Mouse (Mus musculus) CH12.LX (cell line): ENCODE data around the gene Mavs. TPM values are rescaled to one million over a fixed set of nuclear protein-coding genes. Genes with fewer than 3 reads are reported as not detected.

Experiments used
- DNase-seq: peaks from one replicate; pipeline ENCODE4 v3.0.0-alpha.2; 2013; ENCODE audit errors: extremely low read depth
- H3K27ac ChIP-seq: 2 replicates; pipeline ENCODE4 v1.5.1; 2012; ENCODE audit warnings: low read depth, mild to moderate bottlenecking, control low read depth, moderate library complexity; ENCODE audit not compliant: insufficient read depth
- H3K27me3 ChIP-seq: replicated peaks from 2 replicates; pipeline ENCODE3; 2012; ENCODE audit warnings: inconsistent platforms
- H3K36me3 ChIP-seq, 2 experiments: replicated peaks in 1 of 2; 2 replicates each; pipeline versions ENCODE3 to v1.6.1; 2012; ENCODE audit warnings: inconsistent platforms in 1 of 2, low read length in 1 of 2, mild to moderate bottlenecking in 1 of 2, mixed read lengths in 1 of 2, moderate library complexity in 1 of 2; ENCODE audit not compliant: control insufficient read depth in 1 of 2, insufficient read depth in 1 of 2
- H3K4me1 ChIP-seq, 2 experiments: 2 replicates each; pipeline ENCODE4 v1.6.1; 2012; ENCODE audit warnings: inconsistent platforms in 1 of 2, moderate library complexity in 1 of 2; ENCODE audit not compliant: insufficient read depth in 2 of 2, control insufficient read depth in 1 of 2
- H3K4me2 ChIP-seq: 2 replicates; pipeline ENCODE4 v1.6.1; 2012; ENCODE audit warnings: low read depth, mild to moderate bottlenecking, control low read depth; ENCODE audit not compliant: poor library complexity, insufficient read depth, severe bottlenecking
- H3K4me3 ChIP-seq, 3 experiments: fragments of 150-350 bp in 1 of 3; sonication (generic) in 1 of 3; replicated peaks in 1 of 3; 2 replicates each; pipeline versions ENCODE3 to v1.5.1; 2011 to 2012; ENCODE audit warnings: low read depth in 2 of 3, low read length in 2 of 3, mild to moderate bottlenecking in 2 of 3, moderate library complexity in 2 of 3, control low read depth in 1 of 3, improper control_type of control experiment in 1 of 3, inconsistent platforms in 1 of 3, mixed read lengths in 1 of 3; ENCODE audit not compliant: poor library complexity in 1 of 3
- H3K79me2 ChIP-seq: replicated peaks from 2 replicates; pipeline ENCODE4 v1.6.1; 2012; ENCODE audit warnings: mild to moderate bottlenecking, moderate library complexity; ENCODE audit not compliant: control insufficient read depth, poor library complexity, insufficient read depth, severe bottlenecking; ENCODE audit errors: extremely low read depth
- H3K9ac ChIP-seq: 2 replicates; pipeline ENCODE4 v1.6.1; 2012; ENCODE audit warnings: low read depth, mild to moderate bottlenecking, control low read depth, moderate library complexity; ENCODE audit not compliant: insufficient read depth
- H3K9me3 ChIP-seq: replicated peaks from 2 replicates; pipeline ENCODE3; 2012; ENCODE audit warnings: low read length, inconsistent platforms, mixed read lengths
- CHD1 ChIP-seq: IDR thresholded peaks from 2 replicates; pipeline ENCODE4 v1.6.1; 2012; ENCODE audit warnings: low read depth, low read length, improper control_type of control experiment, inconsistent platforms
- CTCF ChIP-seq, 2 experiments: IDR thresholded peaks in 1 of 2; conservative IDR thresholded peaks in 1 of 2; 2 replicates each; pipeline ENCODE4 v1.5.1; 2011 to 2012; ENCODE audit warnings: low read depth in 2 of 2, low read length in 2 of 2, improper control_type of control experiment in 1 of 2, inconsistent platforms in 1 of 2, mild to moderate bottlenecking in 1 of 2, moderate library complexity in 1 of 2
- HCFC1 ChIP-seq: IDR thresholded peaks from 2 replicates; pipeline ENCODE4 v1.6.1; 2012; ENCODE audit warnings: low read depth, mild to moderate bottlenecking, inconsistent platforms, low read length, improper control_type of control experiment
- IRF4 ChIP-seq: IDR thresholded peaks from 2 replicates; pipeline ENCODE4 v1.6.1; 2014; ENCODE audit warnings: low read depth, mild to moderate bottlenecking, inconsistent platforms, low read length, improper control_type of control experiment
- JUN ChIP-seq: IDR thresholded peaks from 2 replicates; pipeline ENCODE4 v1.6.1; 2011; ENCODE audit warnings: low read depth, mild to moderate bottlenecking, low read length, improper control_type of control experiment, moderate library complexity; ENCODE audit not compliant: insufficient read depth
- JUND ChIP-seq: conservative IDR thresholded peaks from 2 replicates; pipeline ENCODE4 v1.6.1; 2011; ENCODE audit warnings: low read depth, low read length, improper control_type of control experiment
- KAT2A ChIP-seq: IDR thresholded peaks from 2 replicates; pipeline ENCODE4 v1.6.1; 2012; ENCODE audit warnings: low read length, improper control_type of control experiment, inconsistent platforms; ENCODE audit not compliant: insufficient replicate concordance
- MAFK ChIP-seq: IDR thresholded peaks from 2 replicates; pipeline ENCODE4 v1.6.1; 2011; ENCODE audit warnings: low read length, improper control_type of control experiment; ENCODE audit not compliant: insufficient replicate concordance
- MEF2A ChIP-seq: IDR thresholded peaks from 2 replicates; pipeline ENCODE4 v1.6.1; 2014; ENCODE audit warnings: low read depth, mild to moderate bottlenecking, inconsistent platforms, low read length, improper control_type of control experiment, borderline replicate concordance
- MYC ChIP-seq: IDR thresholded peaks from 2 replicates; pipeline ENCODE4 v1.6.1; 2011; ENCODE audit warnings: low read depth, mild to moderate bottlenecking, improper control_type of control experiment, low read length
- POLR2A ChIP-seq: IDR thresholded peaks from 2 replicates; pipeline ENCODE4 v1.6.1; 2011; ENCODE audit warnings: low read depth, mild to moderate bottlenecking, improper control_type of control experiment, low read length
- RCOR1 ChIP-seq: conservative IDR thresholded peaks from 2 replicates; pipeline ENCODE4 v1.6.1; 2012; ENCODE audit warnings: low read depth, mild to moderate bottlenecking, inconsistent platforms, low read length, improper control_type of control experiment
- SIN3A ChIP-seq: IDR thresholded peaks from 2 replicates; pipeline ENCODE4 v1.6.1; 2012; ENCODE audit warnings: low read length, improper control_type of control experiment, inconsistent platforms
- TBP ChIP-seq: conservative IDR thresholded peaks from 2 replicates; pipeline ENCODE4 v1.6.1; 2011; ENCODE audit warnings: low read depth, low read length, improper control_type of control experiment
- USF2 ChIP-seq: conservative IDR thresholded peaks from 2 replicates; pipeline ENCODE4 v1.6.1; 2011; ENCODE audit warnings: low read depth, low read length, improper control_type of control experiment
- ZC3H11A ChIP-seq: IDR thresholded peaks from 2 replicates; pipeline ENCODE4 v1.6.1; 2012; ENCODE audit warnings: low read depth, mild to moderate bottlenecking, inconsistent platforms, low read length, improper control_type of control experiment
- ZKSCAN1 ChIP-seq: IDR thresholded peaks from 2 replicates; pipeline ENCODE4 v1.6.1; 2012; ENCODE audit warnings: low read depth, inconsistent platforms, low read length, improper control_type of control experiment, borderline replicate concordance
- ZMIZ1 ChIP-seq: IDR thresholded peaks from 2 replicates; pipeline ENCODE4 v1.6.1; 2012; ENCODE audit warnings: low read depth, mild to moderate bottlenecking, inconsistent platforms, low read length, improper control_type of control experiment
- dilution Hi-C: fragments of 300-500 bp; cut with MboI; formaldehyde crosslinking; loops from 2 replicates; pipeline ENCODE4 v1.14.3; 2020; ENCODE audit warnings: low sequenced_read_pairs; ENCODE audit not compliant: extremely low pct_unique_long_range_greater_than_20kb, extremely low pct_ligation_motif_present
- in situ Hi-C: fragments of 300-500 bp; cut with MboI; formaldehyde crosslinking; loops from 3 replicates; pipeline ENCODE4 v1.14.3; 2019; ENCODE audit warnings: low sequenced_read_pairs, low pct_ligation_motif_present, low pct_unique_long_range_greater_than_20kb, mixed read lengths
- polyA plus RNA-seq: library from polyadenylated mRNA; unstranded; fragments of >175 nt; gene quantifications from 2 replicates; pipeline ENCODE4 v1.2.1, GENCODE M21; 2012; ENCODE audit warnings: low read depth; ENCODE audit not compliant: insufficient read length
- total RNA-seq, 2 experiments: library from RNA; depleted of rRNA; stranded (reverse); fragments of 300-350 nt in 1 of 2; fragments of >200 nt in 1 of 2; gene quantifications; 2 replicates each; pipeline ENCODE4 v1.2.3; 2012 to 2014

Mavs gene
- total and polyA plus RNA-seq, 3 experiments = 18.5 to 34.5 (median 25.6) TPM

GRCm38 (mm10) chr2:131206778-131207177, 27.1 kb upstream of the Mavs start, which contains the start of gene Ap5s1:
Ap5s1 (plus strand) TSS chr2:131207078.
- Histone ChIP-seq H3K4me1 (peaks cover 6 to 14% of the 10 kb centered on the region in 2 experiments; a peak in 3 of 4 replicates), H3K27ac (no peak within 1 kb of the TSS), H3K27me3 (no peaks in the 10 kb centered on the region), H3K9ac (no peak within 1 kb of the TSS), H3K4me3 (no peak within 1 kb of the TSS), H3K4me2 (no peak within 1 kb of the TSS), H3K9me3 (no peaks in the 10 kb centered on the region), H3K79me2 (no peaks in the 10 kb centered on the region)
- in situ Hi-C loops = no loop called here
- DNase-seq = no peak
- dilution Hi-C loops = no loop called here
- TF ChIP-seq MAFK (no peak), TBP (no peak), HCFC1 (no peak), ZMIZ1 (no peak), JUND (no peak), MEF2A (no peak), KAT2A (no peak), ZKSCAN1 (no peak), IRF4 (no peak), CHD1 (no peak), POLR2A (no peak), SIN3A (no peak), RCOR1 (no peak), MYC (no peak)
- TF ChIP-seq, all 38 proteins: peak for 0
- no peaks in the 10 kb centered on the region for H3K36me3 ChIP-seq

- in situ Hi-C loops = no loop called here
- Histone ChIP-seq H3K4me1 (peaks cover 6 to 14% of the 10 kb centered on the region in 2 experiments; a peak in 3 of 4 replicates), H3K9me3 (no peaks in the 10 kb centered on the region), H3K9ac (no peak overlapping the region), H3K4me2 (no peak overlapping the region), H3K79me2 (no peaks in the 10 kb centered on the region), H3K27me3 (no peaks in the 10 kb centered on the region), H3K4me3 (no peak overlapping the region), H3K27ac (no peak overlapping the region), H3K36me3 (peaks cover 7 to 12% of the 10 kb centered on the region in 2 experiments)
- dilution Hi-C loops = no loop called here
- no peak for DNase-seq
- TF ChIP-seq CTCF (conservative IDR thresholded peaks at IDR 0.05 in 1 of 2, IDR thresholded peaks at IDR 0.05 in 1 of 2; ENCODE audit: low read depth in 2 of 2, low read length in 2 of 2) (no peak), USF2 (no peak), HCFC1 (no peak), JUN (no peak), ZC3H11A (no peak)
These were observed 25.5 kb upstream of the Mavs start for GRCm38 (mm10) chr2:131208356-131208755.
